Mouse (Mus musculus) ovary, adult 18-20 months (tissue): ENCODE results near the gene Itga4.

ENCODE experiments used
- DNase-seq: peaks from one replicate; pipeline ENCODE4 v3.0.0; 2022; ENCODE audit warnings: low spot score, mixed read lengths

Itga4 gene

GRCm38 (mm10) chr2:79266480-79266879 is 11.3 kb downstream of the Itga4 start:
- no peak for DNase-seq

- DNase-seq, result no peak
Observed at GRCm38 (mm10) chr2:79267181-79267580, 12.0 kb downstream of the Itga4 start.

GRCm38 (mm10) chr2:79268863-79269262 is 13.6 kb downstream of the Itga4 start:
- DNase-seq, result no peak

- no peak for DNase-seq
Observed at GRCm38 (mm10) chr2:79270034-79270535, 14.9 kb downstream of the Itga4 start.

GRCm38 (mm10) chr2:79271838-79272237 is 16.6 kb downstream of the Itga4 start:
- no peak for DNase-seq

GRCm38 (mm10) chr2:79278581-79278980 is 23.4 kb downstream of the Itga4 start:
- no peak for DNase-seq

GRCm38 (mm10) chr2:79284206-79284605 is 29.0 kb downstream of the Itga4 start:
- DNase-seq, result no peak

- no peak for DNase-seq
Observed at GRCm38 (mm10) chr2:79290149-79290548, 34.9 kb downstream of the Itga4 start.

- DNase-seq, result no peak
Observed at GRCm38 (mm10) chr2:79291922-79292321, 36.7 kb downstream of the Itga4 start.

- no peak for DNase-seq
Observed at GRCm38 (mm10) chr2:79292431-79292830, 37.2 kb downstream of the Itga4 start.

- DNase-seq, result no peak
Observed at GRCm38 (mm10) chr2:79302398-79302797, 47.2 kb downstream of the Itga4 start.

- no peak for DNase-seq
Observed at GRCm38 (mm10) chr2:79307549-79307948, 52.3 kb downstream of the Itga4 start.

- no peak for DNase-seq
Observed at GRCm38 (mm10) chr2:79309454-79310118, 54.4 kb downstream of the Itga4 start.

- DNase-seq, result no peak
Observed at GRCm38 (mm10) chr2:79312499-79312898, 57.3 kb downstream of the Itga4 start.

GRCm38 (mm10) chr2:79315108-79315507 is 59.9 kb downstream of the Itga4 start:
- no peak for DNase-seq

GRCm38 (mm10) chr2:79316182-79316880 is 61.1 kb downstream of the Itga4 start:
- no peak for DNase-seq

GRCm38 (mm10) chr2:79328079-79328478 is 72.9 kb downstream of the Itga4 start:
- no peak for DNase-seq

GRCm38 (mm10) chr2:79334661-79335060 is 79.4 kb downstream of the Itga4 start:
- DNase-seq, result no peak

GRCm38 (mm10) chr2:79336141-79336540 is 80.9 kb downstream of the Itga4 start:
- DNase-seq, result no peak

GRCm38 (mm10) chr2:79339003-79339402 is 83.8 kb downstream of the Itga4 start:
- DNase-seq, result no peak

- no peak for DNase-seq
Observed at GRCm38 (mm10) chr2:79343115-79343514, 87.9 kb downstream of the Itga4 start.

- DNase-seq, result no peak
Observed at GRCm38 (mm10) chr2:79351179-79352099, 96.2 kb downstream of the Itga4 start.
